Mouse (Mus musculus) E14TG2a.4 (cell line): ENCODE measurements around the gene Samsn1.

Experiments used
- H3K27me3 ChIP-seq: 2 replicates; pipeline ENCODE4 v1.6.1; 2014; ENCODE audit warnings: low read length, control low read depth; ENCODE audit not compliant: insufficient read depth
- H3K36me3 ChIP-seq: 2 replicates; pipeline ENCODE4 v1.6.1; 2014; ENCODE audit warnings: low read length, control low read depth; ENCODE audit not compliant: insufficient read depth
- H3K4me1 ChIP-seq: replicated peaks from 2 replicates; pipeline ENCODE4 v1.6.1; 2014; ENCODE audit warnings: low read depth, low read length, control low read depth
- H3K4me3 ChIP-seq: replicated peaks from 2 replicates; pipeline ENCODE4 v1.5.1; 2014; ENCODE audit warnings: mild to moderate bottlenecking, low read length
- H3K9me3 ChIP-seq: 2 replicates; pipeline ENCODE4 v1.6.1; 2014; ENCODE audit warnings: low read length, control low read depth
- CTCF ChIP-seq: conservative IDR thresholded peaks from 2 replicates; pipeline ENCODE4 v1.5.1; 2014; ENCODE audit warnings: low read length
- NANOG ChIP-seq: IDR thresholded peaks from 2 replicates; pipeline ENCODE4 v1.6.1; 2014; ENCODE audit warnings: borderline replicate concordance, low read length, mixed read lengths
- POU5F1 ChIP-seq: IDR thresholded peaks from 2 replicates; pipeline ENCODE4 v1.6.1; 2014; ENCODE audit warnings: low read length, borderline replicate concordance

The Samsn1 gene

GRCm38 (mm10) chr16:75826498-75826897 is 195.6 kb downstream of the Samsn1 start:
- no peak for TF ChIP-seq POU5F1
- TF ChIP-seq NANOG = no peak
- no peak for TF ChIP-seq CTCF
- H3K4me1 ChIP-seq = no peaks in the 10 kb centered on the region

GRCm38 (mm10) chr16:75823226-75823625 is 198.9 kb downstream of the Samsn1 start:
- Histone ChIP-seq H3K4me3 (no peak overlapping the region), H3K36me3 (no peaks in the 10 kb centered on the region), H3K9me3 (no peaks in the 10 kb centered on the region), H3K4me1 (no peaks in the 10 kb centered on the region), H3K27me3 (no peaks in the 10 kb centered on the region)
- TF ChIP-seq POU5F1 (no peak), CTCF (no peak), NANOG (no peak)

More at GRCm38 (mm10) chr16:75826498-75826897, 195.6 kb downstream of the Samsn1 start:
- no peaks in the 10 kb centered on the region for H3K36me3 ChIP-seq
- no peaks in the 10 kb centered on the region for H3K9me3 ChIP-seq
- H3K27me3 ChIP-seq = no peaks in the 10 kb centered on the region
- H3K4me3 ChIP-seq = no peak overlapping the region

- no peak for TF ChIP-seq CTCF
- TF ChIP-seq NANOG = no peak
- no peak for TF ChIP-seq POU5F1
- no peaks in the 10 kb centered on the region for H3K9me3 ChIP-seq
- H3K4me1 ChIP-seq = no peaks in the 10 kb centered on the region
- no peak overlapping the region for H3K4me3 ChIP-seq
- no peaks in the 10 kb centered on the region for H3K27me3 ChIP-seq
- no peaks in the 10 kb centered on the region for H3K36me3 ChIP-seq
These were observed 201.1 kb downstream of the Samsn1 start for GRCm38 (mm10) chr16:75820963-75821362.
